Mouse (Mus musculus) yolk sac, embryonic 10.5 days (tissue): ENCODE data around the gene Hist1h3c.

Source experiments
- DNase-seq: peaks from one replicate; pipeline ENCODE4 v3.0.0-alpha.2; 2017; ENCODE audit warnings: low spot score

The Hist1h3c gene

GRCm38 (mm10) chr13:23757211-23757773 is 11.9 kb upstream of the Hist1h3c start:
- peak; percentile 82 for DNase-seq

GRCm38 (mm10) chr13:23756790-23757189 is 11.4 kb upstream of the Hist1h3c start, which contains the start of gene Hist1h4b:
Hist1h4b (plus strand) TSS chr13:23757013.
- peak; percentile 97 for DNase-seq

GRCm38 (mm10) chr13:23755000-23755399 is 9.6 kb upstream of the Hist1h3c start:
- no peak for DNase-seq

GRCm38 (mm10) chr13:23753314-23754078 is 8.1 kb upstream of the Hist1h3c start:
- DNase-seq: peak; percentile 5

GRCm38 (mm10) chr13:23752742-23753172 is 7.4 kb upstream of the Hist1h3c start:
- peak; percentile 45 for DNase-seq

GRCm38 (mm10) chr13:23752067-23752741 is 6.8 kb upstream of the Hist1h3c start, which contains the start of gene Hist1h3b:
Hist1h3b (plus strand) TSS chr13:23752267.
- peak; percentile 94 for DNase-seq

- DNase-seq: peak; percentile 57
Measured at GRCm38 (mm10) chr13:23751478-23751956, 6.1 kb upstream of the Hist1h3c start.

- DNase-seq: peak; percentile 88
Measured at GRCm38 (mm10) chr13:23750839-23751477, 5.6 kb upstream of the Hist1h3c start, which contains the start of gene Hist1h2ab. Hist1h2ab (plus strand) TSS chr13:23751126.

GRCm38 (mm10) chr13:23749563-23750121 is 4.2 kb upstream of the Hist1h3c start:
- DNase-seq: no peak

GRCm38 (mm10) chr13:23747892-23748288 is 2.5 kb upstream of the Hist1h3c start:
- DNase-seq: peak; percentile 55

- peak; percentile 54 for DNase-seq
Measured at GRCm38 (mm10) chr13:23747081-23747891, 1.9 kb upstream of the Hist1h3c start.

GRCm38 (mm10) chr13:23746201-23747080 is 1.0 kb upstream of the Hist1h3c start, which contains the start of gene Hist1h2bb:
Hist1h2bb (plus strand) TSS chr13:23746734.
- peak; percentile 93 for DNase-seq

GRCm38 (mm10) chr13:23744421-23745380 is 701 bp downstream of the Hist1h3c start:
- DNase-seq: peak; percentile 47

GRCm38 (mm10) chr13:23743963-23744362 is 1.4 kb downstream of the Hist1h3c start:
- no peak for DNase-seq

GRCm38 (mm10) chr13:23743215-23743614 is 2.2 kb downstream of the Hist1h3c start:
- no peak for DNase-seq

GRCm38 (mm10) chr13:23742007-23742406 is 3.4 kb downstream of the Hist1h3c start:
- DNase-seq: no peak

GRCm38 (mm10) chr13:23740910-23741309 is 4.5 kb downstream of the Hist1h3c start:
- no peak for DNase-seq

- DNase-seq: peak; percentile 41
Measured at GRCm38 (mm10) chr13:23740256-23740840, 5.1 kb downstream of the Hist1h3c start.
